Mouse (Mus musculus) stomach, embryonic 16.5 days (tissue): ENCODE data around the gene Arid5b. TPM values are rescaled to one million over a fixed set of nuclear protein-coding genes. Genes with fewer than 3 reads are reported as not detected.
A peak's percentile ranks its signal among the peaks of the same experiment; 100 is the strongest.

ENCODE experiments used
- ATAC-seq: fragments of 200-750 bp; cut with Nextera tagmentation; 2 replicates; pipeline ENCODE4 v1.8.0; 2017; ENCODE audit warnings: moderate number of reproducible peaks, moderate TSS enrichment; ENCODE audit not compliant: insufficient read depth, low FRiP score
- H3K27ac ChIP-seq: fragments of 300-500 bp; sonication (generic); 2 replicates; pipeline ENCODE4 v1.5.1; 2014; ENCODE audit warnings: low read length
- H3K27me3 ChIP-seq: fragments of 300-500 bp; sonication (generic); 2 replicates; pipeline ENCODE4 v1.6.1; 2014; ENCODE audit warnings: low read length, control low read depth, mixed read lengths; ENCODE audit not compliant: control insufficient read depth, insufficient read depth
- H3K36me3 ChIP-seq: fragments of 300-500 bp; sonication (generic); 2 replicates; pipeline ENCODE4 v1.6.1; 2014; ENCODE audit warnings: low read length; ENCODE audit not compliant: control insufficient read depth, insufficient read depth
- H3K4me1 ChIP-seq: fragments of 300-500 bp; sonication (generic); 2 replicates; pipeline ENCODE4 v1.6.1; 2014; ENCODE audit warnings: low read length, control low read depth, mixed read lengths; ENCODE audit not compliant: control insufficient read depth, insufficient read depth
- H3K4me2 ChIP-seq: fragments of 300-500 bp; sonication (generic); 2 replicates; pipeline ENCODE4 v1.6.1; 2014; ENCODE audit warnings: low read depth, low read length, mixed read lengths
- H3K4me3 ChIP-seq: fragments of 300-500 bp; sonication (generic); replicated peaks from 2 replicates; pipeline ENCODE4 v1.5.1; 2014; ENCODE audit warnings: mild to moderate bottlenecking, low read length
- H3K9ac ChIP-seq: fragments of 300-500 bp; sonication (generic); 2 replicates; pipeline ENCODE4 v1.6.1; 2014; ENCODE audit warnings: low read length
- H3K9me3 ChIP-seq: fragments of 300-500 bp; sonication (generic); replicated peaks from 2 replicates; pipeline ENCODE4 v1.6.1; 2016; ENCODE audit warnings: low read length, control low read depth; ENCODE audit not compliant: control insufficient read depth
- WGBS: fragments of 180-500 bp; shearing (Covaris S2); extraction: QIAGEN DNeasy Blood & Tissue Kit; methylation state at CpG from one replicate; pipeline ENCODE4 v1.1.7; 2014; 5-methylcytosine and 5-hydroxymethylcytosine counted together
- polyA plus RNA-seq: library from polyadenylated mRNA; unstranded; fragments of >200 nt; fragmentation: Nextera tagmentation; extraction: Ambion mirVana; gene quantifications from 2 replicates; pipeline ENCODE4 v1.2.1, GENCODE M21; 2015

Arid5b gene
- polyA plus RNA-seq, 1 experiment from 2014 or later: 33.6 TPM

DNA sequence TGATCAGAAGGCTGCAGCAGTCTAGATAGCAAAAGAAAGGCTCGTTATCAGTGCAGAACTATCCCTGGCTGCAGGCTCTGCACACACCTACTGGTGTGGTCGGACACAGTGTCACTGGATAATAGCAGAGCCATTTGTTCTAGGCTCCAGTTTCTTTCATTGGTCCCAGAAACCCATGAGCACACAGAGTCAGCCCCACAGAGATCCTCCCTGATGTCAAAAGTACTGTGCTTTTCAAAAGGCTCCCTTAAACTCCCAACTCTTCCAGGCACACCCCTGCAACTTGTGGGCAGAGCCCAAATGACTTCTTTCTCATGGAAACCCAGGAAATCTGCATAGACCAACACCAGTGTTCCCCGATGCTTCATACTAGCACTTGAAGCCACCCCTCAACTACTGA lies 163.6 kb downstream of the Arid5b start:
- Histone ChIP-seq H3K4me3 (no peak overlapping the region), H3K9me3 (no peaks in the 10 kb centered on the region), H3K9ac (no peak overlapping the region), H3K27ac (no peak overlapping the region), H3K27me3 (no peaks in the 10 kb centered on the region), H3K4me1 (no peaks in the 10 kb centered on the region), H3K36me3 (peaks cover 3% of the 10 kb centered on the region; the same call in 1 of the 2 replicates), H3K4me2 (no peak overlapping the region)
- ATAC-seq: no peak
- 87% methylated on average over 3 of the region's 3 CpGs for WGBS

DNA sequence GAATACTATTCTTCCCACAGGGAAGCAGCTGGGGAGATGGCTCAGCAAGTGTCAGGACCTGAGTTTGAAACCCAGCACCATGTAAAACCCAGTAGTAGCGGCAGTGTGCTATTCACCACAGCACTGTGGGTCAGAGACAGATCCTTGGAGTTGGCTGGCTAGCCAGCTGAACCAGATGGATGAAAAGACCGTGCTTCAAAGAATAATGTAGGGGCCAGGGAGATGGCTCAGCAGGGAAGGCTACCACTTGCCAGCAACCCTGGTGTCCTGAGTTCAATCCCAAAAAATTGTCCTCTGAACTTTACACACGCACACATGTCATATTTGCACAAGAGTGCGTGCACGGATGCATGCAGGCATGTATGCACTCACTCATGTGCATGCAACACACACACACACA lies 164.9 kb downstream of the Arid5b start:
- Histone ChIP-seq H3K4me2 (no peak overlapping the region), H3K36me3 (peaks cover 3% of the 10 kb centered on the region; the same call in 1 of the 2 replicates), H3K9me3 (no peaks in the 10 kb centered on the region), H3K4me3 (no peak overlapping the region), H3K27me3 (no peaks in the 10 kb centered on the region), H3K4me1 (no peaks in the 10 kb centered on the region), H3K27ac (no peak overlapping the region), H3K9ac (no peak overlapping the region)
- 91% methylated on average over 5 of the region's 5 CpGs for WGBS
- no peak for ATAC-seq

DNA sequence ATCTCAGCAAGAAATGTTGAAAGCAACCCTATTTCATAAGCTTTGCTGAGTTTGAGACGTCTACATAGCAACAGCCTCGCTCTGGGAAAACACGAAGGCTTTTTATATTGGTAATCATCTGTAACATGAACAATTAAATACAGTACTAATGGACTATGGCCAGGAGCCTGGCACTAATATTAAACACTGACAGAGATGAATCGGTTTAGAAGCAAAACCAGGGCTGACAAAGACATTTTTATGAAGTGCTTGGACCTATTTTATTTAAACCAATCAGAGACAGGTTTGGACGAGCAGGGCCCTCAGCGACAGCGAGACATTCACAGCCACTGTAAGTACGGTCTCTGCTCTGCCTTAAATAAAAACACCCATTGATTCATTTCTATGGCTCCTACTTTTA lies 165.6 kb downstream of the Arid5b start:
- no peak overlapping the region for H3K4me3 ChIP-seq
- H3K27ac ChIP-seq: no peak overlapping the region
- no peaks in the 10 kb centered on the region for H3K4me1 ChIP-seq
- 58% methylated on average over 8 of the region's 8 CpGs for WGBS
- ATAC-seq: no peak
- H3K9ac ChIP-seq: no peak overlapping the region
- peaks cover 3% of the 10 kb centered on the region; the same call in 1 of the 2 replicates for H3K36me3 ChIP-seq
- no peaks in the 10 kb centered on the region for H3K27me3 ChIP-seq
- H3K9me3 ChIP-seq: no peaks in the 10 kb centered on the region
- no peak overlapping the region for H3K4me2 ChIP-seq

DNA sequence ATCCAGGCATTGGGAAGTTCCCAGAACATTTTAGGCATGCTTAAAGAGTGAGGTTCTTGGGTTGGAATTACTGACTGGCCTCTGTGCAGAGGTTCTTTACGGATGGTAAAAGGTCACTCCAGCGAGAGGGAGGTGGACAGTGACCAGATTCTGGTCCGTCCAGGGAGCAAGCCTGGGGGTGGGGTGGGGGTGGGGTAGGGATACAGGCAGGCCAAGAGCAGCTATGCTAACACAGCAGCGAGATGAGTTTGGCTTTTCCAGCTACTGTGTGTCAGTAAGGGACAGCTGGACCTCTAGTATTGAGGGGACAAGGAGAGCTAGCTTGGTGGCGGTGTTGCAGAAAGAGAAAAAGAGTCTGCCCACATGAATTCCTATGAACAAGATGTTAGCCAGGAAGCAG lies 167.9 kb downstream of the Arid5b start:
- H3K27ac ChIP-seq: no peak overlapping the region
- H3K36me3 ChIP-seq: no peaks in the 10 kb centered on the region; the same call in 1 of the 2 replicates
- ATAC-seq: no peak
- H3K9me3 ChIP-seq: no peaks in the 10 kb centered on the region
- no peak overlapping the region for H3K4me3 ChIP-seq
- WGBS: 63% methylated on average over 5 of the region's 5 CpGs
- no peak overlapping the region for H3K9ac ChIP-seq
- H3K27me3 ChIP-seq: no peaks in the 10 kb centered on the region
- peaks cover 6% of the 10 kb centered on the region for H3K4me1 ChIP-seq
- H3K4me2 ChIP-seq: no peak overlapping the region

DNA sequence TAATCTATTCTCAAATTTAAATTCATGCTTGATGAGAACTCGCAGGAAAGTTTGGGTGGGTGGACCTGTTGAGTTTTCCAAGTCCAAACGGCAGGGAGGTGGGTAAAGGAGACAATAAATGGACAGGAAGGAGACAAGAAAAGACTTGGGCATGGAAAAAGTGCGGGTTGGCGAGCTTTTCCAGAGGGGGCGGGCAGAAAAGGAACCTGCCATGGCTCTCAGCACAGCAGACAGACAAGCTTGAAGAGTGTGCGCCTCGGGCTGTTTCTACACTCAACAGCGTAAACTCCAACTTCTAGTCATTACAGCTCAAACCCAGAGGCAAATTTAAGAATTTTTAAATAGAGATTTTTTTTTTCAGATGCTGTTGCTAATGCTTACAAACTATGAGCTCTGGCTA lies 168.4 kb downstream of the Arid5b start:
- Histone ChIP-seq H3K4me3 (no peak overlapping the region), H3K4me2 (no peak overlapping the region), H3K4me1 (peaks cover 10% of the 10 kb centered on the region), H3K27ac (no peak overlapping the region), H3K9me3 (no peaks in the 10 kb centered on the region), H3K27me3 (no peaks in the 10 kb centered on the region), H3K9ac (0 out of 2 replicates have a peak overlapping the region, but pooled peaks have one; percentile 25), H3K36me3 (no peaks in the 10 kb centered on the region; the same call in 1 of the 2 replicates)
- 64% methylated on average over 8 of the region's 8 CpGs for WGBS
- no peak for ATAC-seq

DNA sequence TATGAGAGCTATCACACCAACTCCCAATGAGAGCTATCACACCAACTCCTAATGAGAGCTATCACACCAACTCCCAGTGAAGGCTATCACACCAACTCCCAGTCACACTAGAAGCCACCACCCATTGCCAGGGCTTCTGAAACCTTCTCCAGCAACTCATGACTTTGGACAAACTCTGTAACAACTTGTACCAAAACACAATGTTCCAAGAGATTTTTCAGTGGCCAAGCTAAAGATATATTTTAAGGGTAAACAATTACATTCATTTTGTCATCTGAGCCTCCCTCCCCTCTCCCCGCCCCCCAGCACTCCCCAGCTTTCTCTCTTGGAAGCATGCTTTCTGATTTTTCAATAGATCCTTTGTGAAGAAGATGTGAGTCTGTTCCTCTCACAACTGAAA lies 168.9 kb downstream of the Arid5b start:
- H3K27ac ChIP-seq: no peak overlapping the region
- no peak overlapping the region for H3K9ac ChIP-seq
- 69% methylated on average over 1 of the region's 1 CpGs for WGBS
- no peak for ATAC-seq
- no peaks in the 10 kb centered on the region for H3K9me3 ChIP-seq
- H3K27me3 ChIP-seq: no peaks in the 10 kb centered on the region
- H3K4me3 ChIP-seq: no peak overlapping the region
- no peak overlapping the region for H3K4me2 ChIP-seq
- H3K36me3 ChIP-seq: no peaks in the 10 kb centered on the region; the same call in 1 of the 2 replicates
- H3K4me1 ChIP-seq: peaks cover 15% of the 10 kb centered on the region

DNA sequence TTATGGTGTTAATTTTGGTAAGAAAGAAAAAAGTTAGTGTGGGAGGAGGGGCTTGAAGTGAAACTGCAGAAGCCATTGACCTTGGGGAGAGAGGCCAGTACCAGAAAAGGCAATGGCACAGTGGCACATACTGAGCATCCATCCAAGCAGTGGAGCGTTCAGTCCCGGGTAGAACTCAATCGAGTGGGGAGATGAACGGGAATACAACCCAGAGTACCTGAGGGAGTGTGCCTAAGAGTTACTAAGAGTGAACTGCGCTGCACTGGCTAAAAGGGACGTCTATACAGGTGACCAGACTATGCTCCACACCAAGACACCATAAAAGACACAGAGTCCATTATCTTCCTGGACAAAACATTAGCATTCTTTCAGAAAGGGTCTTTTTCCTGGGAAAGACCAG lies 170.8 kb downstream of the Arid5b start:
- Histone ChIP-seq H3K27ac (0 out of 2 replicates have a peak overlapping the region, but pooled peaks have one; percentile 29), H3K9ac (no peak overlapping the region), H3K36me3 (no peaks in the 10 kb centered on the region), H3K4me1 (peaks cover 28% of the 10 kb centered on the region), H3K27me3 (no peaks in the 10 kb centered on the region), H3K9me3 (no peaks in the 10 kb centered on the region), H3K4me2 (no peak overlapping the region), H3K4me3 (no peak overlapping the region)
- ATAC-seq: no peak
- WGBS: 85% methylated on average over 6 of the region's 6 CpGs

DNA sequence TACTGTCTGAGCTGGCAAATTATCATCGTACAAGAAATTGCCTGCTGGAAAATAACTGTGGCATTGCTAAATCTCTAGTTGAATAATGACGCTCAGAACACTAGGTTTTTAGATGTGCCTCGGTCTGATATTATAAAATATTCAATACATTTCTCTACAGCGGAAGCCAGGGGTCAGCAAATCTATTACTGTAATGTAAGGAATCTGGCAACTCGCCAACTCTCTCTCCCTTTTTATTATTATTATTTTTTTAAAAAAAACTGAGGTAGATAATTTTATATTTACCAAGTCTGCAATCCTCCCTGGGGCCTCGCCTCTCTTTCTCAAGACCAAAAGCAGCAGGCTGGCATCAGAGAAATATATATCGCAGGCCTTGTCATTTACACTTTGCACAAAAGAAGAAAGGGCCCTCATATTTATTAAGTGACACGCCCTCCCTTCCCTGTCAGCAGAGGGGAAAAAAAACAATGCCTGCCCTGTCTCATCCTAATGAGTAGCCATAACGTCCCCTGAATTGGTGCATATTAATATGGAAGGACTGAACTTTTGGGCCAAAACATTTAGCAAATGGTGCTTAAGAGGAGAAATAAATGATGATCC lies 172.1 kb downstream of the Arid5b start:
- Histone ChIP-seq H3K4me3 (no peak overlapping the region), H3K36me3 (no peaks in the 10 kb centered on the region), H3K4me1 (peaks cover 30% of the 10 kb centered on the region), H3K27me3 (no peaks in the 10 kb centered on the region), H3K9me3 (no peaks in the 10 kb centered on the region), H3K27ac (no peak overlapping the region), H3K4me2 (no peak overlapping the region), H3K9ac (no peak overlapping the region)
- WGBS: 41% methylated on average over 9 of the region's 9 CpGs
- ATAC-seq: no peak

DNA sequence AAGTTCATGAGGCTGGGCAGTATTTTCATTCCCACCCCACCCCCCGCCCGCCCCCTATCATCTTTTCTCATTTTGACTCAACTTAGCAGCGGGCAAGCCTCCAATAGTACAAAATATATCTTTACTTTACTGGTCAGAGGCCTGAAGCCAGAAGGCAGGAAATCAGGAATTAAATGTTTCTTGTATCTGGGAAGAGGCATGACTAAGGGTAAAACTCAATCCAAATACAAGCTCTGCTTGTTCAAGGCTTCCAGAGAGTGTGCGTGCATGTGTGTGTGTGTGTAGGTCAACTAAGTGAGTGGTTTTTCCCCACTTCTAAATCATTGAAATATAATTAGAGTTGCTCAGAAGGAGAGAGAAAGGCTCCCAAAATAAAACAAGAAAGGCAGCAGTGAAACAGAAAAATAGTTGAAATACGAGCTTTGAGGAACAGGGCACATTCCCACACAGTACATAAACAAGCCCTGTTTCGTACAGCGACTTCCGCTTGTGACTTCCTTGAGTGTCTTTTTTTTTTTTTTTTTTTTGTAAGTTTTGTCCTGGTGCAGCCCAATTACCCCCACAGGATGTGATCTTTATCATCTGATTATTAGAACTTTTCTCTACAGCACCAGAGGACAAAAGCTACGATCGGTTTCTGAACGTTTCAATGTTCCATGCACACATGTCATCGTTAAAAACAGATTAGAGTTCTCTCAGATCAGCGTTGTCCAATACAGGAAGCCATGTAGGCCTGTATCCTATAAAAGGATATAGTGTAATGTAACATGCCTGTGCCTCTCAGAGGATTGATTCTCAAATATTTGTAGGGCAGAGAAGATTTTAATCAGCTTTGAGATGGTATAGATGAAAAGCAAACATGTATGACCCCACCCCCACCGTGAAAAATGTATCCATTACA lies 173.4 kb downstream of the Arid5b start:
- peaks cover 33% of the 10 kb centered on the region for H3K4me1 ChIP-seq

More for the DNA sequence above, 173.4 kb downstream of the Arid5b start:
- Histone ChIP-seq H3K4me2 (peak overlapping the region; percentile 11; the same call in 1 of the 2 replicates), H3K9ac (no peak overlapping the region), H3K27me3 (no peaks in the 10 kb centered on the region), H3K27ac (peak overlapping the region; percentile 87), H3K36me3 (peaks cover 7% of the 10 kb centered on the region; the same call in 1 of the 2 replicates), H3K9me3 (no peaks in the 10 kb centered on the region), H3K4me3 (no peak overlapping the region)
- ATAC-seq: peak; percentile 9; the same call in 1 of the 2 replicates
- 32% methylated on average over 14 of the region's 14 CpGs for WGBS
